Mouse (Mus musculus) left cerebral cortex, adult 9 months (tissue): ENCODE data around the gene Elfn2.

Source experiments
- DNase-seq, 2 experiments: peaks; one replicate each; pipeline ENCODE4 v3.0.0; 2022; ENCODE audit warnings: low spot score in 2 of 2

Elfn2 gene

GRCm38 (mm10) chr15:78683474-78683873 lies 35.1 kb downstream of the Elfn2 start:
- DNase-seq: no peak

DNA sequence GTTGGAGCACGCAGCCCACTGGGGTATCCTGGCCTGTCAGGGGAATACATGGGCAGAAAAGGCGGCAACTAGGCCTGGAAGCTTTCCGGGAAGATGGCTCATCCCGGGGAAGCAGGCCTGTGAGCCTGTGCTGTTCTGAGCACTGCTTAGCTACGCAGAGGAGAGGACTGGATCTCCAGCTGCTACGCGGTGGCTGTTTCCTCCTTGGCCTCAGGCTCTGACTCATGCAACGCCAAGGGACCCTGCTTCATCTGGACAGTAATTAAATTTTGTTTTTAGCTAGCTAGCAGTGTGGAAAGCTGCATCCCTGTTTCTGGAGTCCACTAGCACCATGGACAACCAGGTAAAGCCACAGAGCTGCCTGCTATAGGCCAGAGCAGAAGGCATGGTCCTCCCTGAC lies 36.8 kb downstream of the Elfn2 start:
- no peak for DNase-seq

- DNase-seq: no peak
These were observed 37.3 kb downstream of the Elfn2 start for GRCm38 (mm10) chr15:78681301-78681700.

GRCm38 (mm10) chr15:78680291-78680690 lies 38.3 kb downstream of the Elfn2 start:
- no peak for DNase-seq

- no peak for DNase-seq
These were observed 40.9 kb downstream of the Elfn2 start for GRCm38 (mm10) chr15:78677708-78678107.

DNA sequence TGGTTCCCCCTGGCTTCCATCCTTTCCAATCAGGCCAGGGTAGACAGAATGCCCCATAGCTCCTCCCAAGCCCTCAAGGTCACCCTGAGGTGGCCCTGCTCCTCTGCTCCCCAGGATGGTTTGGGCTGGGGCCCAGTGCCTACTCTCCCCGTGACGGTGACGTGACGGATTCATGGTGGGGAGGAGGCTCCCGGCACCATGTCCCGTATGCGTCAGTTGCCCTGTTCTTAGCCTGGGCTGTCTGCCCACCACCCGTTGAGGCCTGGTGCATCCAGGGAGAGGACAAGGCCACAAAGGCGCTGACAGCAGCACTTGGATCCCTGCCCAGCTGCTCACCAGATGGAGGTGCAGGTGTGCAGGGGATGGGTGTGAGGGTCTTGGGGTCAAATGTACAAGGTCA lies 41.6 kb downstream of the Elfn2 start:
- no peak for DNase-seq

GRCm38 (mm10) chr15:78674912-78675412 lies 43.6 kb downstream of the Elfn2 start:
- no peak for DNase-seq

DNA sequence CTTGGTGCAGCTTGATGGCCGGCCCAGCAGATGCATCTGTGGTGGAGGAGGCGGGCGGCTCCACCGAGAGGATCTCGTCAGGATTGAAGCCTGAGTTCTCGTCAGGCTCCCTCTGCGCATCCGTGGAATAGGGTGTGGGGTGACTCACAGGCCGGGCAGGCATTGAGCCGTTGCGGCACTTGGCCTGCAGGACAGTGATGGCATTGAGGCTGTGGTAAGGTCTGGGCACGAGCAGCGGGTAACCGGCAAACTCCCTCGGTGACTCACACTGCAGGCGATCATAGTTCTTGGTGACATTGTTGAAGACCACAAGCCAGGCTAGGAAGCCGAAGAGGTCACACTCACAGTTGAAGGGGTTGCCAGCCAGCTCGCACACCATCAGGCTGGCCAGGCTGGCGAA lies 45.1 kb downstream of the Elfn2 start:
- DNase-seq: no peak

DNA sequence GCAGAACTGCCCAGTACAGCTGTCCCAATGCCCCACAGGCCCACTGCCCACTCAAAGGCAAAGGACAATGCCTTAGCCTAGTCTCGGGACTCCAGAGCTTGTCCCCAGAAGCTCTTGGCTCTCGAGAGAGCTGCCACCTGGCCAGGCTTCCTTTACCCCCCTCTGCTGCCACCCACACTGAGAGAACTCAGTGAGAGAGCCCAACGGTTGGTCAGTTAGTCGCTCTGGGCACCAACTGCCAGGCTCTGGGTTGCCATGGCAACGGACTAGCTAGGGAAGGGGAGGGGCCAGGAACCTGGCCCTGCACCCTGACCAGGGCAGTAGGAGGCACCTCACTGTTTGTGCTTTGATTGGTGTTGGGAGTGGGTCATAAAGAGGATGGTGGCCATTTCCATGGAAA lies 48.2 kb downstream of the Elfn2 start:
- peak in 1 of 2 experiments; percentile 55 for DNase-seq

DNA sequence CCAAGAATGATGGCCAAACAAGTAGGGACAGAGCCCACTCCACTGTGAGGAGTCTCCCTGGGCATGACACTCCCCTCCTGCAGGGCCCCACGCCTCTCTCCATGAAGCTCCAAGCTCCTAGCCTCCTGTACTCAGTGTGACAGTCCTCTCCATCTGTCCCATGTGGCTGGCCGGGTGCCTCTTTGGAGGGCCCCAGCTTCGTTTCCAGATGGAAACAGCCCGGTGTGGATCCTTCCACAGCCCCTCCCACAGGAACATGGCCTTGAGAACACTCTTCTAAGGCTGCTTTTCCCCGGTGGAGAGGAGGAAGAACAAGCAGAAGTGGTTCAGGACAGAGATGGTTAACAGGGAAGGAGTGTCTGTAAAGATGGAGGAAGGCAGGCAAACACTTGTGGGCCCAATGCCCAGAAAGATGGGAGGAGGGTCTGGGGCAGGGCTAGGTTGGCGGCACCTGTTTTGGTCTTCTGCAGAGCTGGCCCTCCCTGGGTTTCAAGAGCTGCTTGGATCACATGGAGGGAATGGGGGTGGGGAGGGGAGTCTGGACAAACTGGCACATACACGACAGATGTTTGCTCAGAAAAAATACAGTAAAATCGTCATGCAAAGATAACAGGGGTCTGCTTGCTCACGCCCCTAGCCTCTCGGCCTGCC lies 49.2 kb downstream of the Elfn2 start:
- DNase-seq: no peak

- DNase-seq: no peak
These were observed 54.3 kb downstream of the Elfn2 start for GRCm38 (mm10) chr15:78664268-78664667.

GRCm38 (mm10) chr15:78651169-78651568 lies 67.4 kb downstream of the Elfn2 start:
- DNase-seq: no peak

- no peak for DNase-seq
These were observed 70.8 kb downstream of the Elfn2 start for GRCm38 (mm10) chr15:78647746-78648145.

GRCm38 (mm10) chr15:78644606-78645005 lies 74.0 kb downstream of the Elfn2 start:
- DNase-seq: peak in 1 of 2 experiments; percentile 41

- no peak for DNase-seq
These were observed 74.9 kb downstream of the Elfn2 start for GRCm38 (mm10) chr15:78643633-78644032.

DNA sequence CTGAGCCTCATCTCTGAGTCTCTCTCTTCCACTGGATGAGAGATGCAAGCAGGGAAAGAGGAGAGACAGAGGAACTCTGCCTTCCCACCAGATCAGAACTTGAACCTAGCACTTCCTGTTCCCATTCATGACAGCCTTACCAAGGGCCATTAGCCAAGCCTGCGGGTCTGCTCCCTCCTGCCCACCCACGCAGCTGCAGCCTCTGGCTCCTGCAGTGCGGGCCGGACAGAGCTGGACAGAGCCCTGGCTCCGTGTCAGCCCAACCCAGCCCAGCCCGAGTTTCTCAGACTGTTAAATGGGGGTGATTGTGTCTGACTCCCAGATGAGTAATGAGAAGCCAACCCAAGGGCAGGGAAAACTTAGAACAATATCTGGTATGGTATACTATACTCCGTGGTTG lies 83.3 kb downstream of the Elfn2 start:
- DNase-seq: peak in 1 of 2 experiments; percentile 43

DNA sequence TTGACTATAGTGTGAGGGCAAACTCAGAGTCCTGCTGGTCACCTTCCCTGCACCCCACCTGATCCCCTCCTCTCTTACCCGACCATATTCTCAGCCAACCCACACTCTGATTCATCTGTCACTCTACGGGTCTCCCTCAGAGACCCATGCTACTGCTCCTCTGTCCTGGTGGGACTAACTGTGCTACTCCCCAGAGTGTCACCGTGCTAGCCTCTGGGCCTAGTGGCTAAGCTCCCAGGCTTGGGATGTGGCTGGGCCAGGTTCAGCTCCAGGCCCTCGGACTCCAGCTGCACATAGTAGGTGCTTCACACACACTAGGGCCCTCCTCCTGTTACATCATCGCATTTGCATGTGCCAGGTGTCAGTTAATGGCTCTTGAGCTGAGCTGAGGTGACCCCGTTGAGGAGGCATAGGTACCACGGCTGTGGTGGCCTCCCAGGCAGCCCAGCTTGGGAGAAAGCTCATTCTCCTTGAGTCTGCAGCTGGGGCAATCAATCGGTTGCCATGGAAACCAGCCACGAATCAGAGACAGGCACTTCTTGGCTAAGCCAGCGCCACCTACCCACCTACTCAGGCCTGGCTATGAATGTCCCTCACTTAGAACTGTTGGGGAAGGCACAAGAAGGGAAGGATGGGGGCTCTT lies 84.4 kb downstream of the Elfn2 start:
- peak; percentile 64 to 73 for DNase-seq

GRCm38 (mm10) chr15:78633413-78633812 lies 85.2 kb downstream of the Elfn2 start:
- DNase-seq: no peak

DNA sequence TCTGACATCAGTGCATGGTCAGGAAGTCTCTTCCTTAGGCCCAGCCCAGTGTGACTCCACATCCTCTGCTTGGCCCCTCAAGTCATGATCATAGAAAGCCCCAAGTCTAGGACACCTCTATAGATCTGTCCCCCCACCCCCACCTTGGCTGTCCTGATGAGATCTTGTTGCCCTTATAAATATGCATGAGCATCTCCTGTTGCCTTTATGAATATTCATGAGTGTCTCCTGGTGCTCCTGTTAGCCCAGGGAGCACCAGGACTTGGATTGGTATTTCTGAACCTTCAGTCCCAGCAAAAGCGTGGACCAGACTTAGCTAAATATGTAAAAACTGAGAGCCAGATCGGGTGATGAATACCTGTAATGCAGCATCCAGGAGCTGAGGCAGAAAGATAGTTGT lies 86.2 kb downstream of the Elfn2 start:
- no peak for DNase-seq

DNA sequence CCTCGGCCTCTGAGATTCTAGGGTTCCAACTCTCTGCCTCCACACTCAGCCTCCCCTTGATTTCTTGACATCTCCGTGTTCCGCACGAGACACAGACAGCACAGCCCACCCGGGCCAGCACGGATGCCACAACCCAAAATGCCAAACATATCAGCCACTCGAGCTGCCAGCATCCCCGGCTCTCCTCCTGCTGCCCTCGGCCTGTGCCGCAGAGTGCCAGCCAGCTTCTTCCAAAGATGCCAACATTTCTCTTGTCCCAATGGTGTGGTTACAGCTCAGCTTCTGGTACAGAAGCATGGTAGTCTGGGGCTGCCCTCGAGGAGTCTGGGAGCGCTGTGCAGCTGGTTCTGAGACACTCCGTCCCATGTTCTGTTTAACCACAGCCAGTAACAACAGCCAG lies 92.3 kb downstream of the Elfn2 start:
- no peak for DNase-seq

- DNase-seq: no peak
These were observed 93.6 kb downstream of the Elfn2 start for GRCm38 (mm10) chr15:78624961-78625360.

DNA sequence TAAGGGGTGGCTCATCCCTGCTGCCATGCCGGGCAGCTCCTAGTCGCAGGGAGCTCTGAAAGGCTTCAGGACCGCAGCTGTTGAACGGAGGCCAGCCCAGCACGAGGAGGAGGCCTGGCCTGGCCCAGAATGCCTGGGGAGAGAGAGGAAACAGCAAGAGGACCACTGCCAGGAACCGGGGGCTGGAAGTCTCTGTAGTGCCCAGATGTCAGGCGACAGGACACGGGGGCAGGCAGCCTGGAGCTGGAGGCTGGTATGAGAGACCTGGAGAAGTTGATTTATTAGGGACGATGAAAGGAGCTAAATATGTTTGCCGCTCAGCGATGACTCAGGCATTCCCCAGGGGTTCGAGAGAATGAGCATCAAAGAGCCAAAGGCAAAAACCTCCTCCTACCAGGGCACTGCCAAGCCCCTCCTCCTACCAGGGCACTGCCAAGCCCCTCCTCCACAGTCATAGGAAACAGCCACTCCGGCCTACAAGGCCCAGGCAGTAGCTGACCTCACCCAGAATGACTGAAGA lies 94.1 kb downstream of the Elfn2 start:
- peak; percentile 49 to 64 for DNase-seq

GRCm38 (mm10) chr15:78623426-78623825 lies 95.1 kb downstream of the Elfn2 start:
- DNase-seq: peak in 1 of 2 experiments; percentile 88
